Mouse (Mus musculus) adrenal gland, adult 18-20 months (tissue): ENCODE results near the gene Fgd6. TPM values are rescaled to one million over a fixed set of nuclear protein-coding genes. Genes with fewer than 3 reads are reported as not detected.

ENCODE experiments used
- DNase-seq, 2 experiments: peaks; one replicate each; pipeline ENCODE4 v3.0.0; 2021 to 2022; ENCODE audit warnings: low spot score in 2 of 2
- long read RNA-seq, 2 experiments: library from polyadenylated mRNA; stranded (forward); transcript quantifications; one replicate each; pipeline ENCODE4 v2.0.0; 2021
- total RNA-seq, 2 experiments: library from RNA; stranded (reverse); gene quantifications; 1 replicate in 1 of 2; 2 replicates in 1 of 2; pipeline ENCODE4 v1.2.3; 2021

Gene Fgd6
- total RNA-seq: 1 to 10 TPM; 5.1 to 5.2 TPM
- long read RNA-seq, experiment 1, partial matches to known transcripts: 1 of 1 reads
- long read RNA-seq, experiment 1, other reads (novel, unspliced or antisense): 0 of 1 reads
- long read RNA-seq, experiment 2, full-length matches to known transcripts: 1 of 1 reads
- long read RNA-seq, experiment 2, partial matches to known transcripts: 0 of 1 reads
- long read RNA-seq, experiment 2, other reads (novel, unspliced or antisense): 0 of 1 reads

DNA sequence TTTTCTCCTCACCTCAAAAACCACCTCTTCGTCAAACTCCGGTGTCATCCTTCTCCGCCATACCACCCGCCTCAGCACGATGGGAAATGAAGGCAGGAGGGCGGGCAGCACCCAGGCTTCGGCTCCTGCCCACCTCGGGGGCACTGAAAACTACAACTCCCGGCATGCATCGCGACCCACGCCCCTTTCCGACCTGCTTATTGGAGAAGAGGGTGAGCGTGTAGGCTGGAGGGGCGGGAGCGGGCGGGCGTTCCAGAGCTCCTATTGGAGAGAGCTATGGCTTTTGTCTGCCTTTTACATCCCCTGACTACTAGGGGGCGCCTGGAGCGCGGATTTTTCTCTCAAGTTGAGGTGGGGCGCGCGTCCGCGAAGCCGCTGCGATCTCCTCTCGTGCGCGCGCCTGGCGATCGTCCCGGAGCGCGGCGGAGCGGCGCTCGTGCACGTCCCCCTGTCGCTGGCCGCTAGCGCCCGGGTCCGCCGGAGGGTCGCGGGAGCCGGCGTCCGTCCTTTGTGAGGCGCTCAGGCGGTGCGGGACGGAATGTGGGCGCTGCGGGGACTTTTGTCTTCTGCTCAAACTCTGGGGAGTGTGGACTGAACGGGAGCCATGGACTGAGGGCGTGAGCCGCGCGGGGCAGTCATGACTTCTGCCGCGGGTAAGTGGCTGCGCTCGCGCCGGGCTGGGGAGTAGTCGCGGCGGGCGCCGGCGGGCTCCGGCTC lies at the start of gene Fgd6, which contains the start of gene Vezt:
Fgd6 (plus strand) TSS at position 344 of the 717 bp plus-strand sequence.
Vezt (minus strand) TSS at position 160 of the 717 bp plus-strand sequence.
- peak; percentile 98 to 99 for DNase-seq

DNA sequence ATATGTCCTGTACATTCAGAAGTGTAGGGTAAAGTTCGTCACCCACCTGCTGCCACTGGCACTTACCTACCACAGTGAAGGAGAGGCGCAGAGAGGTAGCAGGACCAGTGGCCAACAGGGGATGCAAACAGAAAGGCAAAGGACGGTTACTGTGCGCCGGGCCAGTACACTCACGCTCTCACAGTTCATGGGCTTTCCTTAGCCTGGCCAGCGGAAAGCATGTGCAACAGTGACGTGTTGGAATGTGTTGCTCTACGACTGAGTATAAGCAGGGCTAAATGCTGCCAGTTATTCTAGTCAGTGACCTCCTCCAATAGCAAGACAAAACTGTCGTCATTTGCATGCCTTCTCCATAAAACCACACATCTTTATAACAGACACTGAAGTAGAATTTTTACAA lies 41.7 kb upstream of the Fgd6 start:
- DNase-seq: no peak

DNA sequence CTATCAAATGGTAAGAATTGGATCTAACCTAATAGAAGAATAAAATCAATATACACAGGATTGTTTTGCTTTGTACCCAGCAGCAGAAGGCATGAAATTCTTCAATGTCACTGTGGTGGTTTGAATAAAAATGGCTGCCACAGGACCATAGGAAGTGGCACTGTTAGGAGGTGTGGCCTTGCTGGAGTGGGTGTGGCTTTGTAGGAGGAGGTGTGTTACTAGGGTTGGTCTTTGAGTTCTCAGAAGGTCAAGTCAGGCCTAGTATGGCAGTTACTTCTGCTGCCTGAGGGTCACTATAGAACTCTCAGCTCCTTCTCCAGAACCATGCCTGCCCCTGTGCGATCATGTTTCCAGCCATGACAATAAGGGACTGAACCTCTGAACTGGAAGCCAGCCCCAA lies 40.7 kb upstream of the Fgd6 start:
- DNase-seq: no peak

DNA sequence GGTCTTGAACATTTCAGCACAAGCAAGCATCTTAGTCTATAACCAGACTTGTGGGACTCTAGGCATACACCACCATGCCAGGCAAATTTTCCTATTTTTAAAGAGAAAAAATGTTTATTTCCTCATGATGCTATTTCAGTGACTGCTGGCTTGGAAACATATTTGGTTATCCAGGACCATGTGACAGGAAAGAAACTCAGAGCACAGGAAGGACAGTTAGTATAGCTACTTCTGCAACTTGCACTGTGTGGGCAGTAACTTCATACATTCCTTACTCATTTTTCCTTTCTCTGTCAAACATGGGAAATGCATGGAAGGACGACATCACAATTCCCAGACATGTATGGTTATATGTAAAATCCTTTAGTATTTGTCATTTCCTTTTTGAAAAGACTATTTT lies 36.4 kb upstream of the Fgd6 start:
- no peak for DNase-seq

DNA sequence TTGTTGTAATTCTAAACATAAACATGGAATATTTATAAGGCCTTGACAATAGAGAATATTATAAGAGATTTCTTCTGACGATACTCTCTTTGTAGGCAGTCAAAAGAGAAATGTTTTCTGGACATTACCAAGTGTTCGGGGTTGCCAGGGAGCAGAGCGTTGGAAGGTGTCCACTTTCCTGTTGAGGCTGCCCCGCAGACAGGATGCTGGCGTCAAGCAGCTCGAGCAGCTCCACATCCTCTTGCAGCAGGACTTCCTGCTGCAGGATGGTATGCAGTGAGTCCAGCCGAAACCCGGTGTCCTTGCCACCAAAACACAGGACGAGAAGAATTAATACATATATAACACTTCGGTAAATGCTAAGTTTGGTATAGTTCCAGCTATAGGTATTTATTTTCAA lies 35.6 kb upstream of the Fgd6 start:
- DNase-seq: no peak

DNA sequence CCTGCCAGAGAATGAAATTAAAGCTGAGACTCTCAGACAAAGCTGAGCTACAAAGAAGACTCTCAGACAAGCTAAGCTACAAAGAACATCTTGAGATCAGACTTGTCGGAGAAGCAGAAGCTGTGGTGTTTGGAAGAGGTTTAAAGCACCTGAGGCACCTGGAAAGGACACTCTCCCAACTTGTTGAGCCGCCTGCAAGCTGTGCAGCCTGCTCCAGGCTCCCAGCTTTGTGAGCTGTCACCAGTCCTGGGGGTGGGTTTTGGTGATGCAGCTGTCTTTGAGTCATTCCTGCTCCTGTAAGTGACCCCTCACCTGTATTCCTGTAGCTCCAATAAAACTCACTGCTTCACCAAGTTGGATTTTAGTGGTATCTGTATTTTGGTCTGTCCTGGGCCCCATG lies 27.4 kb upstream of the Fgd6 start:
- no peak for DNase-seq

DNA sequence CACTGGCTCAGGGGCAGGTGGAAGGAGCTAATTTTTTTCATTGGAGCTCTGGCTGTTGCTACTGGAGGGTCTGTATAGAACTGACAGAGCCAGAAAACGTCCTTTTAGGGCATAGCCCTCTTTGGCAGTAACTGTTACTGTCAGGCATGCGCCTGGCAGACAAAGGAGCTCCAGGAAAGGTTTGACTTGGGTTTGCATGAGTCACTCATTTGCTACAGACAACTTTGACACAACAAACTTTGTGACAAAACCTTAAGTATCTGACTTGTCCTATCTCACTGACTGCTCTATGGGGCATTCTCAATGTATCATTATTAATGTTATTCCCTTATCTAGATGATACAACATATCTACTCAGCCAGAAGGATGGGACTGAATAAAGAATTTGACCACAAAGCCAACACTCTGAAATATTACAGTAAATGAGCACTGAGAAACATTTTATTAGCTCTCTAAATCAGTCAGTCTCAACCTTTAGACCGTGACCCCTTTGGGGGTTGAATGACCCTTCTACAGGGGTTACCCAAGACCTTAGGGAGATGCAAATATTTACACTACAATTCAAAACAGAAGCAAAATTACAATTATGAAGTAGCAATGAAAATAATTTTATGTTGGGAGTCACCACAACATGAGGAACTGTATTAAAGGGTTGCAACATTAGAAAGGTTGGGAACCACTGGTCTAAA lies 25.7 kb upstream of the Fgd6 start:
- DNase-seq: no peak

DNA sequence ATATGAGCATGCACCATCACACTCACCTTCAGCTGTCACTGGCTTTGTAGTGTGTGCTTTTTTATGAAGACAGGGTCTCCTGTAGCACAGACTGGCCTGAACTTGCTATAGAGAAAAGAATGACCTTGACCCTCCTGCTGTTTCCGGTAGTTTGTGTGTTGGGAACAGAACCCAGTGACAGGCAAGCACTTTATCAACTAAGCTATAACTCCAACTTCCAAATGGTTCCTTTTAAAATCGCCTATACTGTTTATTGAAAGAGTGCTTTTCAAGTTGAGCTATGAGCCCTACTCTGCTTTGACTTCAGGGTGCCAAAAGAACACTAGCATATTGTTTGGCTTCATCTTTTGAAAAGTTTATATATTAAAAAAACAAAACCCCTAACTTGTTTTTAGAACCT lies 24.8 kb upstream of the Fgd6 start:
- DNase-seq: no peak

DNA sequence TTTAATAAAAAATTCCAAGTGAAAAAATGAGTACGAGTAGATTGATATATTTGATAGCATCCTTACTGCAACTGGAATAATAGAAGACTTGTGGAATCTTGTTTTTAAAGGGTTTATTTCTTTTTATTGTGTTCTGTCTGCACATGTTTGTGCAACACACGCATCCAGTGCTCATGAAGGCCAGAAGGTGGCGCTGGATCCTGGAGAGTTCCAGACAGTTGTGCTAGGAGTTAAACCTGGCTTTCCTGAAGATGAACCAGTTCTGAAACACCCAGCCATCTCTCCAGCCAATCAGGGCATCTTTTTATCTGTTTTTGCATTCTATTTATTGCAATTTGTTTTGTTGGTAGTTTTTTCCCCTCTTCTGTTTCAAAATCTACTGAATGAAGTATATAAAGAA lies 22.6 kb upstream of the Fgd6 start:
- peak; percentile 31 to 54 for DNase-seq

DNA sequence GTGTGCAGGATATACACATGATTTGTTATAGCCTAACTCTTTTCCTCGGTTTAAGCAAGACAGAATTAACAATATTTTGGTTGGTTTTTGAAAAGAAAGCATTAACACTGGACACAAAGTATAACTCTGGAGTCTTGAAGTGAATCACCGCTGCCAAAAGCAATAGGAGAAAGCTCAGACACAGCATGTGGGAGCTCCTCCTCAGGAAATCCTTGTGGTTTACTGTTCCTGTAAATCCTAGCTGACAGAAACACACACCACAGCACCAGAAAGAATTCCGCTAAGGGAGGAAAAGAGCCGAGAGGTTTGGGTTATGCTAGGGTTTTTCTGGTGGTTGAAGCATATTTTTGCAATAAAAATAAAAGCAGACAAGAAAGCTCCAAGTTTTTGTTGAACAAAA lies 21.6 kb upstream of the Fgd6 start:
- DNase-seq: no peak

DNA sequence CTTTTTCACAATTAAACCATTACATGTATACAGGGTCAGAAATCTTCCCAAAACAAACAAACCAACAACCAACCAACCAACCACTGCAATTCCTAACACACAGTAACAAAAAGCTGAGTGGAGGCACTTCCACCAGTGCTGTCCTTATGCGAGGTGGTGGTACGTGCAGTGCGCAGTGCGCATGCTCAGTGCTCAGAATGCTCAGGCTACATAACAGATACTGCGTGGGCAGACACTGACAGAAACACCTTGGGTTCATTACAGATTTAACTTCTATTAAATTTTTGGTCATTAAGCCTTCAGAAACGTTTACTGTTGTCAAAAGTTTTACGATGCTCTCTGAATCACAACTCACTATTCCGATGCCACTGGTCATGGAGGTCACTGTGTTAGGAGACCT lies 18.3 kb upstream of the Fgd6 start:
- no peak for DNase-seq

DNA sequence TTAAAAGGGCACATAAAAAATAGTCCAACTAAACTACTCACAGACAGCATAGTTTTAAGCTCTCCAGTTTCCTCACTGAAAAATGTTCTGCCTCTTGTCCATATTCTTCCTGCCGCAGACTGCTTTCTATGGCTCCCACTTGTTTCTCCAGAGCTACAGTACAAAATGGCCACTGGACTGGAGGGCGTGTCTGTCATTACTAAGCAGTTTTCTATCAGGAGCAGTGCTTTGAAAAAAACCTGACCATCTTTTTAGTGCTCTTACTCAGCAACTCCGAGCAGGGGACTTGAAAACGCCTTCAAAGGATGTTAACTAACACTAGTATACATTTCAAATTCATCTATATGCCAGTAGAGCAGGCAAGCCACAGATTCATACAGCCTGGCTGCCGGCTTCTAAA lies 15.2 kb upstream of the Fgd6 start:
- no peak for DNase-seq

DNA sequence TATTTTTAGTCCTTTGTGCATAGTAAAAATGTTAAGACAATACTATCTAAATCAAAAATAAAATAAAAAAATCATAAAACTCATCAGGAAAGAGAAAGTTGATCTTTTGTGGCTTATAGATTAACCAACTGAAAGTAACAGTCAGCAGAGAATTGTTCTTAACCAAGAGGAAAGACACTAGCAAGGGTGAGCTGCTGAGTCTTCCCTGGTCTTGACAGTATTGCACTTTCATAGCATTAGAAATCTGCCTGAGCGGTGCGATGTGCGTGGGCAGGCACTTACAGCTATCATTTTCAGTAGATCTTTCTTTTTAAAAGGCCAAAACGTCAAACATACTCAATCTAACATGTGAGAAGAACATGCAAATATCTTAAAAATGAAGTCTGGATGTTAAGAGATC lies 14.7 kb upstream of the Fgd6 start:
- DNase-seq: no peak

DNA sequence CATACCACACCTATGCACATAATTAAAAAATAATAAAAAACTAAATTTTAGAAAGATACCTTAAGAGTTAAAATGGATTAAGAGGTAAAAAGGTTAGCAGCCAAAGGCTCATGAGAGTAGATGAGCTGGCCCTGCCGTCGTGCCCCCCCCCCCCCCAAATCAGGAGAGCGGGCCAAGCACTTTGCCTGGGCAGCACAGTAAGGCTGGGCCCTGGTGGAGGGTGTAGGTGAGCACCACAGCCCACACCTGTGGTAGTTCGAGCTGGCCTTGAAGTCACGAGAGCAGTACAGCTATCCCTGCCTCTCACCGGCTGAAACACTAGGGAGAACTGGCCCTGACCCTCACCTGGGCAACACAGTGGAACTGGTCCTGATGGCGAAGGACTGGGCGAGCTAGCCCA lies 10.7 kb upstream of the Fgd6 start:
- DNase-seq: no peak

DNA sequence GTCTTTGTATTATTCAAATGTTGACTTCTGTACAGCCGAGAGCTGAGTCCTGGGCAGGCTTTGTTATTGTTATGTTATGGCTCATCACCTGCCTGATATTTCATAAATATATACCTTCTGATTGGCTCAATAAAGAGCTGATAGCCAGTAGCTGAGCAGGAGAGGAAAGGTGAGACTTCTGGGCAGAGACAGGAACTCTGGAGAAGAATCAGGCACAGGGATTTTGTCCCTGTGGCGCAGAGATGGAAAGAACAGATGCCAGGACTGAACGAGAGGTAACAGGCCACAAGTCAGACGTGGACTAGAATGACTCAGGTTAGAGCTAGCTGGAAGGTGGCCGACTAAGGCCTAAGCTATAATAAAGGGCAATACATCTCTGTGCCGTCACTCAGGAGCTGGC lies 7.3 kb upstream of the Fgd6 start:
- no peak for DNase-seq

DNA sequence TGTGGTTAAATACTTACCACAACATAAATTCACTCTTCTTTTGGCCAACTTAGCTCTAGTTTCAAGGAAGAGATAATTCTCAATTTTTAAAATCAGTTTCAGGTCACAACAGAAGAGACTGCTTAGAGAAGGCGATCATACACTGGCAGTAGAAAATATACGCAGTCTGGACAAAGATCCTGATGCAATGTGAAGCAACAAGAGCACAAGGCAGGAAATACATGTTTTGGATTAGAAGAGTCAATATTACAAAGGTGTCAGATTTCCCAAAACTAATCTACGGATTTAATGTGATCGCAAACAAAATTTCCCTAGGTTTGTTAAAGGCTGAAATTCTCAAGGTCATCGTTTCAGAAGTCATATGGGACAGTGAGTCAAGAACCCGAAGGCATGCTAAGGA lies 4.6 kb upstream of the Fgd6 start:
- no peak for DNase-seq

DNA sequence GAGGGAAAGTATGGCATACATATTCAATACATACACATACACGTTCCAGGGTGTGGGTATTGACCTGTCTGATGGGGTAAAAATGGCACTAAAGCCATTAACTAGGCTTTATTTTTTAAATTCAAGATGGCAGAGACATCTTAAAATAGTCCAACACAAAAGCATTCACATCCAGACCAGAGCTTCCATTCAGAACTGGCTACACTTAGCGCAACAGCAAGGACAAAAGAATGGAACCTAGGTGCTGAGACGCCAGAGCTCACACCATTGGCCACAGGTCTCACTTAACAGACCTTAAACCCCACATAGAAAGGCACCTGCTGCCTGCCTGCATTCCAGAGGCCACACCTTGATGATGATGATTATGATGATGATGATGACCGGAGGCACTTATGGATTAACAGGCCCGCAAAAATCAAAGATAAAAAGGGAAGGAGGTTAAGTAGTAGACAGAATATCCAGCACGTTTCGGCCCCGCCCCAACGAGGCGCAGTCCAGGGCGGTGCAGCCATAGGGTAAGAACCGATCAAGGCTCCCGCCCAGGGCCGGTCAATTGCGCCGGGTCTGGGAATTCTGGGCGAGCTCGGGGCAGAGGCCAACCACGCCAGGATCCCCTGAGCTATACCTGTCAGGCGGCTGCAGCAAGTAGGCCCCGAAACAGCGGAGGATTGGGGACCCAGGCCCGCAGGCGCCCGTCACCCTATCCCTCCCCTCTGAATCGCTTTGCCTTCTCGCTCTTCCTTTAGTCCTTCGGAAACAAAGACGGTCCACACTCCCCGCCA lies 734 bp upstream of the Fgd6 start:
- DNase-seq: peak in 1 of 2 experiments; percentile 63

DNA sequence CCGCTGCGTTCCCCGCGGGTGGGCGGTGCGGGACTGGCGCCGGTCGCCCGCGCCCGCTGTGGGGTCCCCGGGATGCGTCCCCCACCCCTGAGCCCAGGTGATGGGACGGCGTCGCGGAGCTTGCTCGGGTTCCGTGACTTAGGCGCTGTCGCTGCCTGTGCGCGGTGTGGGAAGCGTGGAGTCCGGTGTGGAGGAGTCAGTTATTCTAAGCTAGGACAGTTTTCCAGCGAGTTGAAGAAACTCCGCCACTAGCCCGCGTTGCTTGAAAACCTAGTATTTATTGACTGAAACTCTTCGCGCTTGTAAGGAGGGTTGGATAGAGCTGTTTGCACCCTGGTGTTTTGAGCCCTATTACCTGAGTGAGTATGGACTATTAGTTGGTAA lies 566 bp downstream of the Fgd6 start:
- no peak for DNase-seq

DNA sequence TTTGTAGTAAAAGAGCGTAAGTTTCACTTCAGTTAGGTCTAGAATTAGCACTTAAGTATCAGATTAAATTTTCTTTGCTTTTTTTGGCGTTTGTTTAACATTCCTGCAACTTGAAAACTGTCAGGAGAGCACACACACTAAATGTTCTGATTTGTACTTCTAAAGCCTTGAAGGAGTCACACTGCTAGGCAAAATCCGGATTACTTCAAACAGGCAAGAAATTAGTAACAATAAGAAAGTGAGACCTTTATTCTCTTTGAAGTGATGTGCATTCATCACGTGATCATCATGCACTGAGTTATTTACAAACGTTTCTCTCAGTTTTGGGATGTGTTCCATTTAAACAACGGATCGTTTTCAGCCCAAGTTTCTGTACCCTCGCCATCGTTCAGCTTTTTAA lies 1.4 kb downstream of the Fgd6 start:
- no peak for DNase-seq

DNA sequence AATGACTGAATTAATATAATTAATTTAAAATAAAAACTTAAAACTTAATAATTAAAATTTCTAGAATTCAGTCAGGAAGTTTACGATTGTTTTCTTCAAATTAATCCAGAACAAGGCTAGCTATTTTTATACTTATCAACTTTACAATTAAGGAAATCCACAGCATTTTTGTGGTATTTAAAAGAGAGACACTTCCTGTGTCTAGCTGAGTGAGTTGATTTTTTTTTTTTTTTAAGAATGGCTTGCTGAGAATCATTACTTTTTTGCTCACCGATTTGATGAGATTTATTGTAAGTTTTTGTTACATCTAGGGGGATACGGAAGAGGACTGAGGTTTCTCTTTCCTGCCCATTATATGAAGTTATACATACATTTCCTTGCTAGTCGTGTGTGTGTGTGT lies 1.8 kb downstream of the Fgd6 start:
- DNase-seq: no peak

DNA sequence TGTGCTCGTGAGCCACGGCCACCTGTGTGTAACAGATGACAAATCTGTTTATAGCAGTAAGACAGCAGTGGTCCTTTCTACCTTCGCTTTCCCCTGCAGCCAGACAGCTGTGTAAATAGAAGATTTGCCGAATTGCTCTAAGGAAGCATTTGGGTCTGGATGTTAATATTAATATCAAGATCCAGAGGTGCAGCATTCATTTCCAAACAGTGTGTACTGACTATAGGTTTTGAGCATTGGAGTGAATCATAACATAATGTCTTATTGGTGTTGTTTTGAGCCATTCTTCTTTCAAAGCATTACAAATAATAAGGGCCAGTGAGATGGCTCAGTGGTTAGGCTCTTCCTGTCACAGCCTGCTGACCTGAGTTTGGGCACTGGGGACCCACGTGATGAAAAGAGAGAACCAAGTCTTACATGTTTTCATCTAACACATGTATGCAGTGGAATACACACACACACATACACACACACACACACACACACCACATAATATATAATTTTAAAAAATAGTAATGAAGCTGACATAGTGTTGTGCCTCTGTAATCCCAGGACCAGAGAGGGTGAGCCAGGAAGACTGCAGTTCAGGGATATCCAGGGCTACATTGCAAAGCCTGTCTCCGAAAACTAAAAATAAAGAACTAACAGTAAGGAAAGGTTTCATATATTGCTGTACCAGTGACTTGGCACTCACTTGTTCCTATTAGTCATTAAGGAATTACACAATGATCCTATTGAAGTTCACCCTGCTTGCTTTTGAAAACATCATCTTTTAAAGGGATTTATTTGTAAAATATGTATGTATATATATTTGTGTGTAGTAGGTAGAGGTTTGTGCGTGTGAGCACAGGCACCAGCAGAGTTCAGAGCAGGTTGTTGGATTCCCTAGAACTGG lies 2.8 kb downstream of the Fgd6 start:
- no peak for DNase-seq
